Mouse (Mus musculus) induced T-regulatory cell, adult 2 months (primary cell): ENCODE results near the gene Zfp960.
"Not testable (repeated sequence)": the region's sequence is repeated elsewhere in the genome, so short reads cannot be mapped to it uniquely, and the experiment has no call there.

Experiments used
- DNase-seq: peaks from one replicate; pipeline ENCODE4 v3.0.0-alpha.2; 2012; ENCODE audit warnings: low read depth

Gene Zfp960

GRCm38 (mm10) chr17:17063628-17064494 lies at the start of gene Zfp960:
TSS of gene Zfp960 (plus strand) at chr17:17064113.
- not testable (repeated sequence) for DNase-seq

- DNase-seq: not testable (repeated sequence)
These were observed 45.8 kb upstream of the Zfp960 start for GRCm38 (mm10) chr17:17018071-17018470.

DNA sequence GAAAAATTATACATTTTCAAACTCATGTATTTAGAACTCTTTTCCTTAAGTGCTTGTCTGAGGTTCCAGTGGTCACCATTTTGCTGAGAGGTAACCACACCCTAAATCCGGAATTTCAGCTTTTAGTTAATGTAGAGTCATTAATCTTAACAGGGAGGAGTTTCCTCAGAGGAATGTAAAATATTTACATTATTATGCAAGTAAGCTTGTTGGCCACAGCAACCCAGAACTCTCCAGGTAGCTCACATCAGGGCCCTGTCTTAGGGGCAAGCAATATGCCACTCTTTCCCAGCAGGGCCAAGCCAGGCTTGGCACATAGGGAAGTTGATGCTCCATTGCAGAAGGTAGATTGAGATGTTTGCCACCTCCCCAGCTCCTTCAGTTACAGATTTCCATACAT lies 4.3 kb upstream of the Zfp960 start:
- DNase-seq: not testable (repeated sequence)

DNA sequence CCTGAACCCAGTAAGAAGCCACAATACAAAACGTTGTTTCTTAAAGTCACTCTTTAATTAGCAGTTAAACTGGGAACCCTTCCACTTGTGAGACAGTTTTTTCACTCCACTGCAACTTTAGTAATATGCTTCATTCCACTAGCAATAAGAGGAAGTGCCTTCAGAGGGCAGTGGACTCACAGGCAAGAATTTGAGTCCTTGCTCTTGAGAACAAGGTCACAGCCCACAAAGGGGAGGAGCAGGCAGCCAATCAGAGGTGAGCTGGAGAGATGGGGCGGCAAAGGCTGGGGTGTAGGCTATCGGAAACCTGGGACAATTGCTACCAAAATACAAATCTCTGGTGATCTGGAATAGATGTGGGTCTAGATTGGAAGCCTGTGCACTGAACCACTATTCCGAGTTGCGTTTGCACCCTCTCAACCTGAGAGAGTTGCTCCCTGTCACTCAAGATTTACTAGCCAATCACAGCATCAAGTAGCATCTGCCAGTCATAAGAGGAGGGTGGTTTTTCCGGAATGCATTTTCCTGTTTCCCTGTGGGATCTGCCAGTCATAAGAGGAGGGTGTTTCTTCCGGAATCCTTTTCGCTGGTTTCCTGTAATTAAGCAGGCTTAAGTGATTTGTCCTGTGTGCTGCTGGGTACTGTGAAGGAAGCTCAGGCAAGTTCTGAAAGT lies 57.1 kb downstream of the Zfp960 start, which contains the start of gene Zfp97:
Zfp97 (plus strand) TSS at position 586 of the 673 bp plus-strand sequence.
- not testable (repeated sequence) for DNase-seq
